Mouse (Mus musculus) C2C12 (cell line): Measurements from ENCODE around the gene Gm34653. TPM values are rescaled to one million over a fixed set of nuclear protein-coding genes. Genes with fewer than 3 reads are reported as not detected.

Experiments used
- H3K27me3 ChIP-seq: one replicate; pipeline ENCODE4 v1.6.1; 2011; ENCODE audit not compliant: control insufficient read depth, insufficient read depth, insufficient read length
- H3K36me3 ChIP-seq: one replicate; pipeline ENCODE4 v1.6.1; 2011; ENCODE audit not compliant: control insufficient read depth, insufficient read depth
- H3K4me3 ChIP-seq: one replicate; pipeline ENCODE4 v1.5.1; 2011; ENCODE audit warnings: mild to moderate bottlenecking, control low read depth; ENCODE audit not compliant: poor library complexity, insufficient read depth, severe bottlenecking
- H3K79me2 ChIP-seq: one replicate; pipeline ENCODE4 v1.6.1; 2011; ENCODE audit not compliant: control insufficient read depth, insufficient read depth
- H3K79me3 ChIP-seq: one replicate; pipeline ENCODE4 v1.6.1; 2011; ENCODE audit warnings: low read depth, control low read depth
- H3ac ChIP-seq: one replicate; pipeline ENCODE3; 2011; ENCODE audit warnings: low read depth; ENCODE audit not compliant: control insufficient read depth, insufficient read length
- CEBPB ChIP-seq: IDR thresholded peaks from one replicate; pipeline ENCODE4 v1.6.1; 2011; ENCODE audit warnings: low read depth, mild to moderate bottlenecking, control low read depth, moderate library complexity
- CTCF ChIP-seq: IDR thresholded peaks from one replicate; pipeline ENCODE4 v1.5.1; 2011; ENCODE audit not compliant: control insufficient read depth, insufficient read depth, insufficient read length
- FOSL1 ChIP-seq: IDR thresholded peaks from one replicate; pipeline ENCODE4 v1.8.0; 2011; ENCODE audit warnings: mild to moderate bottlenecking, low read length; ENCODE audit not compliant: poor library complexity, insufficient read depth, severe bottlenecking
- MAX ChIP-seq: IDR thresholded peaks from one replicate; pipeline ENCODE4 v1.6.1; 2011; ENCODE audit warnings: mild to moderate bottlenecking, control low read depth
- MYOD1 ChIP-seq: IDR thresholded peaks from one replicate; pipeline ENCODE4 v1.6.1; 2011; ENCODE audit warnings: low read depth; ENCODE audit not compliant: control insufficient read depth, insufficient read length
- MYOG ChIP-seq: IDR thresholded peaks from one replicate; pipeline ENCODE4 v1.6.1; 2011; ENCODE audit not compliant: control insufficient read depth, insufficient read length; ENCODE audit errors: extremely low read depth
- USF1 ChIP-seq: IDR thresholded peaks from one replicate; pipeline ENCODE4 v1.6.1; 2011; ENCODE audit warnings: low read depth, mild to moderate bottlenecking, control low read depth, moderate library complexity
- polyA plus RNA-seq: library from polyadenylated mRNA; unstranded; fragments of >200 nt; fragmentation: generic; extraction: Trizol; gene quantifications from one replicate; pipeline ENCODE4 v1.2.1, GENCODE M21; 2012; ENCODE audit warnings: missing spikeins

The Gm34653 gene
- polyA plus RNA-seq, 1 experiment = 0.04 TPM

DNA sequence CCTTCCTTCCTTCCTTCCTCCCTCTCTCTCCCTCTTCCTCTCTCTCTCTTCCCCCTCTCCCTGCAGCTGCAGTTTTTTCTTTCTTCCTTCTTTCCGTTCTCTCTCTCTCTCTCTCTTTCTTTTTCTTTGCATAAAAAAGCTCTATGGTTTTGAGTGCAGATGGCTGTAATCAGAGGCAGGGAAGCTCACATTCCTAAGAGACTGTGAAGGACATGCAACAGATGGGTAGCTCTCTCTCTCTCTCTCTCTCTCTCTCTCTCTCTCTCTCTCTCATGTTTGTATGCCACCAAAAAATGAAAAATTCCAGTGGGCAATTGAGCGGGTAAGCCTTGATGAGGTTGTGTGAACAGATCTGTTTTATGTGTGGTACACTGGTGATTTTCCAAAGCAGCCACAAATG lies 51.4 kb downstream of the Gm34653 start:
- peaks cover 61% of the 10 kb centered on the region for H3K27me3 ChIP-seq
- no peaks in the 10 kb centered on the region for H3K79me2 ChIP-seq
- H3ac ChIP-seq = no peak overlapping the region
- H3K79me3 ChIP-seq = no peaks in the 10 kb centered on the region
- no peak for TF ChIP-seq FOSL1
- no peak for TF ChIP-seq CTCF
- no peak for TF ChIP-seq MAX
- TF ChIP-seq MYOD1 = no peak
- TF ChIP-seq MYOG = no peak
- no peak for TF ChIP-seq CEBPB
- no peak for TF ChIP-seq USF1
- no peak overlapping the region for H3K4me3 ChIP-seq
- H3K36me3 ChIP-seq = no peaks in the 10 kb centered on the region

Other genes starting within 250 kb of the Gm34653 start
- gene Gapvd1, start 77.8 kb upstream of the Gm34653 start, polyA plus RNA-seq = 23.6 TPM
- 520 TPM for gene Hspa5, start 61.0 kb upstream of the Gm34653 start, polyA plus RNA-seq
- 59.9 TPM for gene Rabepk, start 33.1 kb upstream of the Gm34653 start, polyA plus RNA-seq
- 43.7 TPM for gene Fbxw2, start 6.7 kb upstream of the Gm34653 start, polyA plus RNA-seq
- 0.02 TPM for gene Cutal, start 41.4 kb downstream of the Gm34653 start, polyA plus RNA-seq
- gene Psmd5, start 42.0 kb downstream of the Gm34653 start, polyA plus RNA-seq = 38.2 TPM
- gene Phf19, start 81.0 kb downstream of the Gm34653 start, polyA plus RNA-seq = 7.6 TPM
- gene Traf1, start 128.8 kb downstream of the Gm34653 start, polyA plus RNA-seq = 1.8 TPM
- gene Hc, start 228.4 kb downstream of the Gm34653 start, polyA plus RNA-seq = under 0.01 TPM